Mouse (Mus musculus) E14TG2a.4 (cell line): ENCODE data around the gene Gm17482.

Experiments used
- H3K27me3 ChIP-seq: 2 replicates; pipeline ENCODE4 v1.6.1; 2014; ENCODE audit warnings: low read length, control low read depth; ENCODE audit not compliant: insufficient read depth
- H3K36me3 ChIP-seq: 2 replicates; pipeline ENCODE4 v1.6.1; 2014; ENCODE audit warnings: low read length, control low read depth; ENCODE audit not compliant: insufficient read depth
- H3K4me1 ChIP-seq: replicated peaks from 2 replicates; pipeline ENCODE4 v1.6.1; 2014; ENCODE audit warnings: low read depth, low read length, control low read depth
- H3K4me3 ChIP-seq: replicated peaks from 2 replicates; pipeline ENCODE4 v1.5.1; 2014; ENCODE audit warnings: mild to moderate bottlenecking, low read length
- H3K9me3 ChIP-seq: 2 replicates; pipeline ENCODE4 v1.6.1; 2014; ENCODE audit warnings: low read length, control low read depth
- CTCF ChIP-seq: conservative IDR thresholded peaks from 2 replicates; pipeline ENCODE4 v1.5.1; 2014; ENCODE audit warnings: low read length
- NANOG ChIP-seq: IDR thresholded peaks from 2 replicates; pipeline ENCODE4 v1.6.1; 2014; ENCODE audit warnings: borderline replicate concordance, low read length, mixed read lengths
- POU5F1 ChIP-seq: IDR thresholded peaks from 2 replicates; pipeline ENCODE4 v1.6.1; 2014; ENCODE audit warnings: low read length, borderline replicate concordance

Gene Gm17482

DNA sequence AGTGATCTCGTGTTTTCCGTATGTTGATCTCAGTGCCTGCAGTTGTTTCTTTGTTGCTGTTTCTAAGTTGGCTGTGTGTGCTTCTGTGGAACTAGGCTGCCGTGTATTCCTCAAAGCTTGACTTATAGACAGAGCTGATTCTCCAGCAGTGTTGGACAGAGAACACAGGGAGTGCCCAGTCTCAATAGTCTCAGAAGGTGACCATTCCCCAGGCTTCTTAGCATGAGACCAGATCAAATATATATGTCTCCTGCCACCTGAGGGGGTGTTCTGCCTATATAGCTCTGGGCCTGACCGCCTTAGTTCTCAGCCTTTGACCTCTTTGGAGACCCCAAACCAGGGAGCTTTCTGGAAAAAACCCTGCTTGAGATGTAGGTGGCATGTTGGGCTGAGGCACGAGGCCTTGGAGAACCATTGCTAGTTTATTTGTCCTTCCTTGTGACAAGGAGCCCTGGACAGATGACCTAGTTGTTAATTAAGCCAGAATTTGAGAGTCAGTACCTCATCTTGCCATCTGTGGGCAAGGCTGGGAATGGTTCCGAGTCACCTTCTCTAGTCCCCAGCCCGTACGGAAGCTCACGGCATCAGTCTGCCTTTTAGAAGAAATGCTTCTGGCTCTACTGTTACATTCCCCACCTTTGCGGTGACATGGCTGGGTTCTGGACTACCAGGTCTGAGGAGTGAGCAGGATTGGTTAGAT lies 48.1 kb downstream of the Gm17482 start:
- TF ChIP-seq NANOG (no peak), POU5F1 (no peak), CTCF (no peak)
- Histone ChIP-seq H3K4me3 (no peak overlapping the region), H3K27me3 (peaks cover 8% of the 10 kb centered on the region), H3K9me3 (no peaks in the 10 kb centered on the region), H3K36me3 (no peaks in the 10 kb centered on the region), H3K4me1 (no peaks in the 10 kb centered on the region)

DNA sequence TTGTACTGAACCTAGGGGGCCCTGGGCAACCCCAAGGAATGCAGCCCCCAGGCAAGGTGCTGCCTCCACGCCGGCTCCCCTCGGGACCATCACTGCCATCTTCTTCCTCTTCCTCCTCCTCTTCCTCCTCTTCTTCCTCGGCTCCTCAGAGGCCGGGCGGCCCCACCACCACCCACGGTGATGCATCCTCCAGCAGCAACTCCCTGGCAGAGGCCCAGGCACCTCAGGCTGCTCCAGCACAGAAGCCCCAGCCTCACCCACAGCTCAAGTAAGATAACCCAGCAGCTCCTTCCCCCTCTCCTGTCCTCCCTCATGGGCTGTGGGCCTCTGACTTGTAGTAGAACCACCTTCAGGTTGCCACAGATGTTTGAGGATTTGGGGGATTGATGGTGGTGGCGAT lies 50.9 kb downstream of the Gm17482 start:
- Histone ChIP-seq H3K27me3 (peaks cover 20% of the 10 kb centered on the region; the same call in 1 of the 2 replicates), H3K36me3 (no peaks in the 10 kb centered on the region), H3K4me3 (no peak overlapping the region), H3K9me3 (no peaks in the 10 kb centered on the region), H3K4me1 (no peaks in the 10 kb centered on the region)
- TF ChIP-seq CTCF = no peak
- TF ChIP-seq POU5F1 = no peak
- TF ChIP-seq NANOG = no peak

DNA sequence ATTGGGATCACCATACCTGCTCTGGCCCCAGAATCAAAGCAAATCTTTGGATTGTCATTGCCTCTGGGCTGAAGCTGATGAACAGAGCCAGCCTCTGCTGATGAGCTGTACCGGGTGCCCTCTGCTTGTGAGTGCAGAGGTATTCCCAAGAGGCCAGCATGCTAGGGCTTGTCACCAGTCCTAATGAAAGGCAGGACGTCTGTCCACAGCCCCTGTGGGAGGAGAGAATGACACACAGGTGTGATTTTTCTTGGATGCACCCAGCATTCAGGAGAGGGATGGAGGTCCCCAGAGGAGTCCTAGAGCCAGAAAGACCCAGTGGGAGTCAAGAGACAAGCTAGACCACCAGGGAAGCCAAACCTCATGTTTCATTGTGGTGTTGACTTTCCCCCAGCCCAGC lies 52.5 kb downstream of the Gm17482 start:
- H3K27me3 ChIP-seq = peaks cover 20% of the 10 kb centered on the region; the same call in 1 of the 2 replicates
- H3K4me3 ChIP-seq = no peak overlapping the region
- no peak for TF ChIP-seq POU5F1
- no peak for TF ChIP-seq CTCF
- TF ChIP-seq NANOG = no peak
- H3K36me3 ChIP-seq = no peaks in the 10 kb centered on the region
- no peaks in the 10 kb centered on the region for H3K4me1 ChIP-seq
- H3K9me3 ChIP-seq = no peaks in the 10 kb centered on the region

- Histone ChIP-seq H3K27me3 (peaks cover 14% of the 10 kb centered on the region; the same call in 1 of the 2 replicates), H3K4me3 (no peak overlapping the region), H3K9me3 (no peaks in the 10 kb centered on the region), H3K4me1 (no peaks in the 10 kb centered on the region), H3K36me3 (no peaks in the 10 kb centered on the region)
- TF ChIP-seq NANOG = no peak
- TF ChIP-seq CTCF = no peak
- no peak for TF ChIP-seq POU5F1
Measured at GRCm38 (mm10) chr6:115284153-115284552, 57.0 kb downstream of the Gm17482 start.

GRCm38 (mm10) chr6:115286441-115286840 lies 59.3 kb downstream of the Gm17482 start:
- H3K4me1 ChIP-seq = no peaks in the 10 kb centered on the region
- H3K27me3 ChIP-seq = peaks cover 4% of the 10 kb centered on the region; the same call in 1 of the 2 replicates
- TF ChIP-seq NANOG (no peak), POU5F1 (no peak), CTCF (no peak)
- no peak overlapping the region for H3K4me3 ChIP-seq
- H3K36me3 ChIP-seq = no peaks in the 10 kb centered on the region
- H3K9me3 ChIP-seq = no peaks in the 10 kb centered on the region

- Histone ChIP-seq H3K9me3 (no peaks in the 10 kb centered on the region), H3K4me3 (no peak overlapping the region), H3K27me3 (no peaks in the 10 kb centered on the region), H3K4me1 (no peaks in the 10 kb centered on the region), H3K36me3 (no peaks in the 10 kb centered on the region)
- no peak for TF ChIP-seq CTCF
- no peak for TF ChIP-seq NANOG
- TF ChIP-seq POU5F1 = no peak
Measured at GRCm38 (mm10) chr6:115288223-115288622, 61.1 kb downstream of the Gm17482 start.

GRCm38 (mm10) chr6:115290561-115290960 lies 63.4 kb downstream of the Gm17482 start:
- H3K4me3 ChIP-seq = no peak overlapping the region

GRCm38 (mm10) chr6:115291068-115291467 lies 63.9 kb downstream of the Gm17482 start:
- Histone ChIP-seq H3K4me3 (no peak overlapping the region), H3K27me3 (0 out of 2 replicates have a peak, but pooled peaks cover 4% of the 10 kb centered on the region), H3K9me3 (no peaks in the 10 kb centered on the region), H3K4me1 (no peaks in the 10 kb centered on the region), H3K36me3 (no peaks in the 10 kb centered on the region)
- no peak for TF ChIP-seq POU5F1
- no peak for TF ChIP-seq NANOG
- TF ChIP-seq CTCF = no peak

More at GRCm38 (mm10) chr6:115290561-115290960, 63.4 kb downstream of the Gm17482 start:
- TF ChIP-seq NANOG (no peak), CTCF (no peak), POU5F1 (no peak)
- no peaks in the 10 kb centered on the region for H3K36me3 ChIP-seq
- H3K9me3 ChIP-seq = no peaks in the 10 kb centered on the region
- H3K4me1 ChIP-seq = no peaks in the 10 kb centered on the region
- H3K27me3 ChIP-seq = 0 out of 2 replicates have a peak, but pooled peaks cover 4% of the 10 kb centered on the region

- Histone ChIP-seq H3K36me3 (no peaks in the 10 kb centered on the region), H3K27me3 (0 out of 2 replicates have a peak, but pooled peaks cover 4% of the 10 kb centered on the region), H3K9me3 (no peaks in the 10 kb centered on the region), H3K4me3 (no peak overlapping the region), H3K4me1 (no peaks in the 10 kb centered on the region)
- no peak for TF ChIP-seq POU5F1
- TF ChIP-seq CTCF = no peak
- TF ChIP-seq NANOG = no peak
Measured at GRCm38 (mm10) chr6:115291823-115292222, 64.7 kb downstream of the Gm17482 start.
